Mouse (Mus musculus): ENCODE measurements at regions not wholly inside any gene's neighbourhood (a gene's known extent, or its start where the extent isn't known, plus 50 kb on each side); places are given as distances from the start of the nearest gene placed in this dataset.

- TF ChIP-seq HCFC1 (IDR thresholded peaks at IDR 0.05; ENCODE audit: borderline replicate concordance, insufficient read depth, low read length) (no peak), ZC3H11A (IDR thresholded peaks at IDR 0.05; ENCODE audit: borderline replicate concordance, low read depth, low read length) (no peak), CHD2 (IDR thresholded peaks at IDR 0.05; ENCODE audit: low read depth, low read length) (no peak), ZNF384 (IDR thresholded peaks at IDR 0.05; ENCODE audit: low read depth, low read length) (no peak)
These were observed 374.7 kb upstream of the Slco3a1 start for GRCm38 (mm10) chr7:74929142-74929829.
